Mouse (Mus musculus) liver, postnatal 0 days (tissue): ENCODE results near the gene Pou2f3. TPM values are rescaled to one million over a fixed set of nuclear protein-coding genes. Genes with fewer than 3 reads are reported as not detected.

Experiments used
- ATAC-seq: fragments of 200-750 bp; cut with Nextera tagmentation; 2 replicates; pipeline ENCODE4 v1.8.0; 2017; ENCODE audit warnings: mild to moderate bottlenecking, moderate library complexity
- DNase-seq: peaks from one replicate; pipeline ENCODE4 v3.0.0-alpha.2; 2016
- H3K27ac ChIP-seq: fragments of 300-500 bp; sonication (generic); 2 replicates; pipeline ENCODE4 v1.5.1; 2014; ENCODE audit warnings: antibody characterized with exemption, moderate library complexity, mild to moderate bottlenecking, low read depth
- H3K27me3 ChIP-seq: fragments of 300-500 bp; sonication (generic); 2 replicates; pipeline ENCODE4 v1.6.1; 2014; ENCODE audit warnings: low read length, control low read depth, mixed read lengths; ENCODE audit not compliant: insufficient read depth
- H3K36me3 ChIP-seq: fragments of 300-500 bp; sonication (generic); replicated peaks from 2 replicates; pipeline ENCODE4 v1.6.1; 2014; ENCODE audit warnings: mild to moderate bottlenecking, control low read depth, low read length, moderate library complexity, mixed read lengths; ENCODE audit not compliant: insufficient read depth
- H3K4me1 ChIP-seq: fragments of 300-500 bp; sonication (generic); 2 replicates; pipeline ENCODE4 v1.6.1; 2014; ENCODE audit warnings: antibody characterized with exemption, mild to moderate bottlenecking, control low read depth; ENCODE audit not compliant: insufficient read depth
- H3K4me2 ChIP-seq: fragments of 300-500 bp; sonication (generic); 2 replicates; pipeline ENCODE4 v1.6.1; 2014; ENCODE audit warnings: low read depth, mild to moderate bottlenecking, low read length, moderate library complexity, mixed read lengths
- H3K4me3 ChIP-seq: fragments of 300-500 bp; sonication (generic); 2 replicates; pipeline ENCODE4 v1.5.1; 2014; ENCODE audit warnings: low read depth, low read length
- H3K9ac ChIP-seq: fragments of 300-500 bp; sonication (generic); replicated peaks from 2 replicates; pipeline ENCODE4 v1.6.1; 2014; ENCODE audit warnings: mild to moderate bottlenecking, moderate library complexity
- H3K9me3 ChIP-seq: fragments of 300-500 bp; sonication (generic); 2 replicates; pipeline ENCODE4 v1.6.1; 2016; ENCODE audit warnings: mild to moderate bottlenecking, control low read depth, low read length, mixed read lengths
- CTCF ChIP-seq: sonication (generic); IDR thresholded peaks from 2 replicates; pipeline ENCODE4 v1.5.1; 2016; ENCODE audit warnings: antibody characterized with exemption, low read depth
- EP300 ChIP-seq: IDR thresholded peaks from 2 replicates; pipeline ENCODE4 v1.6.1; 2016; ENCODE audit warnings: antibody characterized with exemption, low read depth, mild to moderate bottlenecking
- WGBS: fragments of 180-500 bp; shearing (Covaris S2); extraction: QIAGEN DNeasy Blood & Tissue Kit; methylation state at CpG from one replicate; pipeline ENCODE4 v1.1.7; 2014; ENCODE audit not compliant: insufficient replicate concordance; 5-methylcytosine and 5-hydroxymethylcytosine counted together
- polyA plus RNA-seq: library from polyadenylated mRNA; unstranded; fragments of >200 nt; fragmentation: Nextera tagmentation; extraction: Ambion mirVana; gene quantifications from 2 replicates; pipeline ENCODE4 v1.2.1, GENCODE M21; 2015

Pou2f3 gene
- polyA plus RNA-seq, 1 experiment from 2014 or later = 0.05 TPM

GRCm38 (mm10) chr9:43234496-43234895 lies 24.3 kb upstream of the Pou2f3 start:
- H3K4me3 ChIP-seq = no peak overlapping the region
- H3K4me2 ChIP-seq = peak overlapping the region; percentile 81
- peaks cover 71% of the 10 kb centered on the region for H3K4me1 ChIP-seq
- no peak for DNase-seq
- ATAC-seq = peak; percentile 82
- no peaks in the 10 kb centered on the region for H3K27me3 ChIP-seq
- no peaks in the 10 kb centered on the region for H3K9me3 ChIP-seq
- H3K27ac ChIP-seq = peak overlapping the region; percentile 79
- H3K9ac ChIP-seq = peak overlapping the region; percentile 42; the same call in 1 of the 2 replicates
- WGBS = 34% methylated on average over 5 of the region's 5 CpGs
- TF ChIP-seq CTCF (no peak), EP300 (peak; percentile 99)
- H3K36me3 ChIP-seq = peaks cover 9% of the 10 kb centered on the region; the same call in 1 of the 2 replicates

DNA sequence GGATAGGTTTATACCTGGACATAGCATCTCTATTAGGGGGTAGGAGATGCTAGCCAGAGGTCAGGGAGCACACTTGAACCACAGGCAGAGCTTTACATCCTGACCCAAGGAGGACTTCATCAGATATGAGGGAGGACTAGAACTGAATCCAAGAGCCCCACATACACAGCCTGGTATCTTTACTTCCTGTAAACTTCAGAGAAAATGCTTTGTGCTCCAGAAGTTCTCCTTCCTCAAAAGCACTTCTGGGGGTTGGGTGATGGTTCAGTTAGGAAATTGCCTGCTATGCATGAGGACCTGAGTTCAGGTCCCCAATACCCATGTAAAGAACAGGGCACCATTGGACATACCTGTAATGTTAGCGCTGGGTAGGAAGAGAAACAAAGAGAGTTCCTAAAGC lies 23.3 kb upstream of the Pou2f3 start:
- Histone ChIP-seq H3K4me2 (no peak overlapping the region; the same call in 1 of the 2 replicates), H3K4me3 (no peak overlapping the region), H3K27ac (peak overlapping the region; percentile 79), H3K36me3 (peaks cover 14% of the 10 kb centered on the region), H3K27me3 (no peaks in the 10 kb centered on the region), H3K4me1 (peaks cover 79% of the 10 kb centered on the region), H3K9me3 (no peaks in the 10 kb centered on the region), H3K9ac (peak overlapping the region; percentile 42; the same call in 1 of the 2 replicates)
- no peak for DNase-seq
- no peak for ATAC-seq
- TF ChIP-seq EP300 (no peak), CTCF (no peak)
- WGBS = 94% methylated on average over 1 of the region's 1 CpGs

DNA sequence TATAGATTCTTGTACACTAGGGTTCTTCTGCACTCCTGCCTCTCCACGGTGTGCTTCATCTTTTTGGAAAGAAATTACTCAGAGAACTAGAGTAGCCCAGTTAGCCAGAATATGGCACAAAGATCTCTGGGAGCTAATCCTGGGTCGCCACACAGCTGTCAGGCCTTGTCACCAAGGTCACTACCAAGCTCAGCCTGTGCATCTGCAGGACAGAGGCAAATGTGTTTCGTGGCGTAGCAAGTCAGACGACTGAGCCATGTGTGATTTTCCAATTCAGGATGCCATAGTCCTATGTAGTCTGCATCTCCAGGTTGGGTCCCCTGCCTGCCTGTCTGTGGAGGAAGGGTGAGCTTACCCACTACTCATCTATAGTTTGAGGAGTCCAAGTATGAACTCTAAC lies 22.9 kb upstream of the Pou2f3 start:
- no peak overlapping the region for H3K9ac ChIP-seq
- ATAC-seq (no peak), DNase-seq (no peak)
- WGBS = 60% methylated on average over 5 of the region's 5 CpGs
- no peaks in the 10 kb centered on the region for H3K27me3 ChIP-seq
- H3K4me1 ChIP-seq = peaks cover 79% of the 10 kb centered on the region
- no peak overlapping the region for H3K4me2 ChIP-seq
- H3K36me3 ChIP-seq = peaks cover 14% of the 10 kb centered on the region
- H3K27ac ChIP-seq = peak overlapping the region; percentile 79; the same call in 1 of the 2 replicates
- no peaks in the 10 kb centered on the region for H3K9me3 ChIP-seq
- H3K4me3 ChIP-seq = no peak overlapping the region
- TF ChIP-seq CTCF = no peak
- no peak for TF ChIP-seq EP300

- H3K9me3 ChIP-seq = no peaks in the 10 kb centered on the region
- H3K4me2 ChIP-seq = peak overlapping the region; percentile 15
- H3K4me1 ChIP-seq = peaks cover 75% of the 10 kb centered on the region
- ATAC-seq (no peak), DNase-seq (no peak)
- H3K4me3 ChIP-seq = no peak overlapping the region
- TF ChIP-seq EP300 = no peak
- TF ChIP-seq CTCF = no peak
- peak overlapping the region; percentile 76 for H3K27ac ChIP-seq
- H3K27me3 ChIP-seq = no peaks in the 10 kb centered on the region
- H3K36me3 ChIP-seq = peaks cover 14% of the 10 kb centered on the region
- WGBS = 45% methylated on average over 5 of the region's 5 CpGs
- peak overlapping the region; percentile 33; the same call in 1 of the 2 replicates for H3K9ac ChIP-seq
These were observed 22.1 kb upstream of the Pou2f3 start for GRCm38 (mm10) chr9:43232286-43232685.

DNA sequence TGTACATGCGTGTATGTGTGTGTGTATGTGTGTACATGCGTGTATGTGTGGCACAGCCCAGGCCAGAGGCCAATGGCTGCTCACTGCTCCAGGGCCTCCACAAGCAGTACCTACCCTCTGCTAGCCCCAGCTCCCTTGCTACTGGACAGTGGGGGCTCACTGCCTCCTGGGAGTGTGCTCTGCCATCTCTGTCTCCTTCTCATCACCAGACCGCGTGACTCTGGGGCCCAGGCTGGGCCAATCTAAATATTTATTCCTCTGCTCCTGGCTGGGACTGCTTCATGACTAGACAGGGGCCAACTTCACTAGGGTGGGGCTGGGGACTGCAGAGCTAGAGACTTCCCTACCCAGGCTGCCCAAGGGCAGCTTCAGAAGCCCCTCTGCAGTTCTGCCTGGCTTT lies 21.6 kb upstream of the Pou2f3 start:
- Histone ChIP-seq H3K4me2 (peak overlapping the region; percentile 15), H3K9ac (peak overlapping the region; percentile 33), H3K27ac (peak overlapping the region; percentile 76), H3K27me3 (no peaks in the 10 kb centered on the region), H3K9me3 (no peaks in the 10 kb centered on the region), H3K36me3 (peaks cover 15% of the 10 kb centered on the region), H3K4me1 (peaks cover 75% of the 10 kb centered on the region), H3K4me3 (no peak overlapping the region)
- ATAC-seq (peak; percentile 44), DNase-seq (no peak)
- no peak for TF ChIP-seq CTCF
- TF ChIP-seq EP300 = no peak
- WGBS = 58% methylated on average over 4 of the region's 4 CpGs

DNA sequence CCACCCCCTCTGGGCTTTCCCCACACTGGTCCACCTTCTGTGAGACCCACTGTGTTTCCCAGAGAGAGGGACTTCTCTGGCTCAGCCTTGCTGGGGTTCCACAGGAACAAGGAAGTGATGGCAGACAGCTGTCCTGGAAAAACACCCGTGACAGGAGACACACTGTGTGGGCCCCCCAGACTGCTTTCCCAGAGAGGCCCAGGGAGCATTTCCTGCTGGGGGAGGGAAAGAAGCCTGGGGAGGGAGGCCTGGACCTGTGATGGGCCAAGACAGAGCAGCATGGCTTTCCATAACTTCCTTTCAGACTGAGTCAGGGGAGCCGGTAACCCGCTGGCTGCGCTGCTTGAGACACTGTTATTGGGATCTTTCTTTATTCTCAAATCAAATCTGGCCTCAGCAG lies 20.7 kb upstream of the Pou2f3 start:
- Histone ChIP-seq H3K4me1 (peaks cover 74% of the 10 kb centered on the region), H3K36me3 (peaks cover 15% of the 10 kb centered on the region), H3K27ac (peak overlapping the region; percentile 76), H3K9me3 (no peaks in the 10 kb centered on the region), H3K9ac (peak overlapping the region; percentile 32), H3K4me3 (no peak overlapping the region), H3K27me3 (no peaks in the 10 kb centered on the region), H3K4me2 (0 out of 2 replicates have a peak overlapping the region, but pooled peaks have one; percentile 11)
- DNase-seq (no peak), ATAC-seq (no peak)
- TF ChIP-seq CTCF (no peak), EP300 (no peak)
- WGBS = 72% methylated on average over 4 of the region's 4 CpGs
